Comparison of ENCODE assay signal across 8 mouse cellular contexts in the genomic region with DNA sequence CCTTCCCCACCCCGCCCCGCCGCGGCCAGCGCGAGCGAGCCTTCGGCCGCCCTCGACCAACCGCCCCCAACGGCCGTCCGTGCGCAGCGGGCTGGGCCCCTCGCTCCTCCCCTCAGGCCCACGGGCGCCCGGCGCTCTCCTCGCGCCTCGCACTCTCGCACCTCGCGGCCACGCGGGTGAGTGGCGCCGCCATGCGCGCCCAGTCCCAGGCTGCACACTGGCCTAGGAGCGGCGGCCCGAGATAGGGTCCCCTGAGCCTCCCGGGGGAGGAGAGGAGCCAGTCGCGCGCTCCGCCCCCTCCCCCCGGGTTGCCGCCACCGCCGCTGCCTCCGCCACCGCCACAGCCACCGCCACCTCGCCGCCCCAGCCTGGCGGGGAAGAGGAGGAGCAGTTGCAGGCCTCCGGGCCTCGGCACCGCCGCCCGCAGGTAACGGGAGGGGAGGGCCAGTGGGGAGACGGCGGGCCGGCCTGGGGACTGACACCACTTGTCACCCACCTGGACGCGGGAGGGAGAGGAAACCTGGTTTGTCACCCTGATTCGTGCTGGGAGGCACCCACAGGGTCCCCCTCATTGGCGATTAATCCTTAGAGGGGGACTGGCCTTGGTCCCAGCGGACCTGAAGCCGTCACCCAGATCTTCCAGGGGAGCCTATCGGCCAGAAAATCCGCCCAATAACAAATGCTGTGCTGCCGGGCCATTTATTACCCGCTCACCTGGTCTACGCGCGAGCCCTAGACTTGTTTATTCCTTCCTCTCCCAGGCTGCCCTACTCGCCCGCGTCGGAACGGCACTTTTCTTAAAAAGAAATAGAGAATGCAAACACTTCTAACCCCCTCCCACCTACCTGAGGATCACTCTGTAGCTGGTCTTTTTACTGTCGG. TPM values are rescaled to one million over a fixed set of nuclear protein-coding genes. Genes with fewer than 3 reads are reported as not detected.
A peak's percentile ranks its signal among the peaks of the same experiment; 100 is the strongest.
DNase-seq lines count a peak whose midpoint lies in the region; ATAC-seq and TF ChIP-seq lines count a peak whose summit lies in the region.

Zbtb44 (plus strand) TSS at position 113 of the 882 bp plus-strand sequence.

- H3K4me2 ChIP-seq in hindbrain, postnatal 0 days (ENCODE audit: low read depth, low read length) = peak within 1 kb of the TSS; percentile 92
- peak within 1 kb of the TSS; percentile 73 for H3K4me2 ChIP-seq in limb, embryonic 12.5 days
- peak within 1 kb of the TSS; percentile 90 for H3K4me2 ChIP-seq in midbrain, embryonic 15.5 days
- H3K4me2 ChIP-seq in stomach, postnatal 0 days (replicated peaks; ENCODE audit: low read depth) = peak within 1 kb of the TSS; percentile 87

- H3K4me3 ChIP-seq in hindbrain, postnatal 0 days (ENCODE audit: low read length) = peak within 1 kb of the TSS; percentile 93
- H3K4me3 ChIP-seq in limb, embryonic 12.5 days (replicated peaks) = peak within 1 kb of the TSS; percentile 95
- peak within 1 kb of the TSS; percentile 89 for H3K4me3 ChIP-seq in midbrain, embryonic 15.5 days
- H3K4me3 ChIP-seq in stomach, postnatal 0 days (ENCODE audit: low read depth, low read length) = peak within 1 kb of the TSS; percentile 84

- WGBS in hindbrain, postnatal 0 days = 1% methylated on average over 56 of the region's 79 CpGs
- WGBS in limb, embryonic 12.5 days = under 1% methylated on average over 62 of the region's 79 CpGs
- WGBS in midbrain, embryonic 15.5 days = under 1% methylated on average over 65 of the region's 79 CpGs
- WGBS in stomach, postnatal 0 days = under 1% methylated on average over 54 of the region's 79 CpGs

- peak; percentile 39 for DNase-seq in ovary, adult 18-20 months (ENCODE audit: low spot score)
- DNase-seq in ovary, postnatal 36 days (ENCODE audit: low spot score) = no peak
- peak; percentile 72 for DNase-seq in cerebellum, adult 8-10 months
- peak; percentile 10 to 35 for DNase-seq in frontal cortex, postnatal 14 days (ENCODE audit: low spot score in 2 of 2)
- DNase-seq in hindbrain, postnatal 0 days (ENCODE audit: low spot score) = no peak
- DNase-seq in stomach, postnatal 0 days (ENCODE audit: low spot score) = no peak

- peak within 1 kb of the TSS; percentile 96 for H3K9ac ChIP-seq in hindbrain, postnatal 0 days (replicated peaks; ENCODE audit: low read length)
- peak within 1 kb of the TSS; percentile 97 for H3K9ac ChIP-seq in limb, embryonic 12.5 days (replicated peaks)
- H3K9ac ChIP-seq in midbrain, embryonic 15.5 days = peak within 1 kb of the TSS; percentile 93
- peak within 1 kb of the TSS; percentile 97 for H3K9ac ChIP-seq in stomach, postnatal 0 days (ENCODE audit: low read length)

- no peaks in the 10 kb centered on the region for H3K27me3 ChIP-seq in hindbrain, postnatal 0 days (ENCODE audit: insufficient read depth, low read length)
- no peaks in the 10 kb centered on the region for H3K27me3 ChIP-seq in limb, embryonic 12.5 days
- no peaks in the 10 kb centered on the region for H3K27me3 ChIP-seq in midbrain, embryonic 15.5 days (replicated peaks)
- H3K27me3 ChIP-seq in stomach, postnatal 0 days (ENCODE audit: control insufficient read depth, insufficient read depth, low read length) = no peaks in the 10 kb centered on the region

- H3K36me3 ChIP-seq in hindbrain, postnatal 0 days (ENCODE audit: insufficient read depth, low read length) = no peaks in the 10 kb centered on the region
- peaks cover 9% of the 10 kb centered on the region; the same call in 1 of the 2 replicates for H3K36me3 ChIP-seq in limb, embryonic 12.5 days
- no peaks in the 10 kb centered on the region for H3K36me3 ChIP-seq in midbrain, embryonic 15.5 days (replicated peaks)
- H3K36me3 ChIP-seq in stomach, postnatal 0 days (ENCODE audit: control insufficient read depth, insufficient read depth, low read length) = no peaks in the 10 kb centered on the region

- ATAC-seq in hindbrain, postnatal 0 days = peak; percentile 93
- peak; percentile 92 for ATAC-seq in limb, embryonic 12.5 days (ENCODE audit: insufficient number of reproducible peaks, insufficient read depth, low FRiP score, low TSS enrichment, low read depth)
- peak; percentile 92 for ATAC-seq in midbrain, embryonic 15.5 days (replicated peaks)
- ATAC-seq in stomach, postnatal 0 days (ENCODE audit: low FRiP score, low TSS enrichment) = peak; percentile 93

- no peaks in the 10 kb centered on the region; the same call in 1 of the 2 replicates for H3K4me1 ChIP-seq in hindbrain, postnatal 0 days (ENCODE audit: insufficient read depth, low read length)
- peaks cover 15% of the 10 kb centered on the region for H3K4me1 ChIP-seq in limb, embryonic 12.5 days (replicated peaks)
- H3K4me1 ChIP-seq in midbrain, embryonic 15.5 days = peaks cover 14% of the 10 kb centered on the region
- 0 out of 2 replicates have a peak, but pooled peaks cover 2% of the 10 kb centered on the region for H3K4me1 ChIP-seq in stomach, postnatal 0 days (replicated peaks; ENCODE audit: control insufficient read depth, insufficient read depth)

- TF ChIP-seq CTCF in hindbrain, postnatal 0 days (IDR thresholded peaks at IDR 0.05; ENCODE audit: low read depth) = no peak
- TF ChIP-seq CTCF in stomach, postnatal 0 days (IDR thresholded peaks at IDR 0.05; ENCODE audit: low read depth) = peak; percentile 27; the same call in 1 of the 2 replicates

- TF ChIP-seq EP300 in stomach, postnatal 0 days (optimal IDR thresholded peaks at IDR 0.05) = no peak

- H3K27ac ChIP-seq in hindbrain, postnatal 0 days = peak within 1 kb of the TSS; percentile 95
- H3K27ac ChIP-seq in limb, embryonic 12.5 days = peak within 1 kb of the TSS; percentile 99
- peak within 1 kb of the TSS; percentile 97 for H3K27ac ChIP-seq in midbrain, embryonic 15.5 days
- H3K27ac ChIP-seq in stomach, postnatal 0 days (replicated peaks) = peak within 1 kb of the TSS; percentile 99

- H3K9me3 ChIP-seq in hindbrain, postnatal 0 days (ENCODE audit: low read length) = no peaks in the 10 kb centered on the region
- H3K9me3 ChIP-seq in limb, embryonic 12.5 days = no peaks in the 10 kb centered on the region
- no peaks in the 10 kb centered on the region for H3K9me3 ChIP-seq in midbrain, embryonic 15.5 days
- no peaks in the 10 kb centered on the region for H3K9me3 ChIP-seq in stomach, postnatal 0 days (ENCODE audit: control insufficient read depth, low read length)

RNA-seq across cellular contexts. Expression of gene Zbtb44, which starts in this region (rescaled TPM):
- 13.7 and 18.6 TPM in 2 replicates for total RNA-seq in hindbrain, postnatal 0 days (2014; rRNA removed)
- 3.8 and 4.1 TPM in 2 replicates for polyA plus RNA-seq in hindbrain, postnatal 0 days (2015; fragmentation: Nextera tagmentation; extraction: Ambion mirVana)
- 7.8 and 10.6 TPM in 2 replicates for polyA plus RNA-seq in limb, embryonic 12.5 days (2016; fragmentation: Nextera tagmentation; extraction: Ambion mirVana)
- 5.0 and 5.4 TPM in 2 replicates for polyA plus RNA-seq in midbrain, embryonic 15.5 days (2015; fragmentation: Nextera tagmentation; extraction: Ambion mirVana)
- 6.5 and 8.2 TPM in 2 replicates for polyA plus RNA-seq in stomach, postnatal 0 days (2015; fragmentation: Nextera tagmentation; extraction: Ambion mirVana)

Comparison
In these comparisons a context has a peak if more than half of its experiments do, and no peak if none do; other contexts are left out.
1. DNase-seq: peak in ovary, adult 18-20 months (single experiment), cerebellum, adult 8-10 months (single experiment) and frontal cortex, postnatal 14 days (2 of 2); none in ovary, postnatal 36 days (single experiment), hindbrain, postnatal 0 days (single experiment) and stomach, postnatal 0 days (single experiment).
2. Peak in every context shown above with its lines, with median percentiles within 50 percentile points of each other: ATAC-seq, H3K27ac ChIP-seq, H3K4me2 ChIP-seq, H3K4me3 ChIP-seq and H3K9ac ChIP-seq.